Mouse (Mus musculus): ENCODE data around the gene Bst2.

DNA sequence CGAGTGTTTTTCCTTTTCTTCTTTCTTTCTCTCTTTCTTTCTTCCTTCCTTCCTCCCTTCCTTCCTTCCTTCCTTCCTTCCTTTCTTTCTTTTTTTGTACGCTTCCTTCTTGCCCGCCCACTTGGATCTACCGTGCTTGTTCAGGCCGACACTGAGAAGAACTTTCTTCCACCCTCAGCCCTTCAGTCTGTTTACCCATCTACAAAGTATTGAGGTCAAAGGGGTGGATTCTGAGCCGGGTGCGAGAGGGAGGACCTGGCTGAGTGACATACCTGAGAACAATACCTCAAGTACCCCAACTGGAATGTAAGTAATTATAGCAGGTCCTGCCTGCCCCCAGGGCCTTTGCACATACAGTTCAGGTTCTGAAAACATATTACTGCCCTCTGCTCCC is 51.1 kb downstream of the Bst2 start:
- no peak for TF ChIP-seq CTCF (IDR thresholded peaks at IDR 0.05; ENCODE audit: low read depth)
- TF ChIP-seq EP300 (IDR thresholded peaks at IDR 0.05; ENCODE audit: low read depth): no peak
